Mouse (Mus musculus) left cerebral cortex, postnatal 10 days (tissue): Measurements from ENCODE around the gene Gatad2a. TPM values are rescaled to one million over a fixed set of nuclear protein-coding genes. Genes with fewer than 3 reads are reported as not detected.
"Not testable (repeated sequence)": the region's sequence is repeated elsewhere in the genome, so short reads cannot be mapped to it uniquely, and the experiment has no call there.

Source experiments
- DNase-seq, 2 experiments: peaks; one replicate each; pipeline ENCODE4 v3.0.0; 2021 to 2022; ENCODE audit warnings: low spot score in 2 of 2, mixed read lengths in 1 of 2; ENCODE audit errors: extremely low spot score in 1 of 2
- intact Hi-C: fragments of 180-260 bp; cut with DNase I; formaldehyde crosslinking; loops from one replicate; pipeline ENCODE4 v1.15.1; 2025
- total RNA-seq, 2 experiments: library from RNA; stranded (reverse); gene quantifications; 2 replicates each; pipeline ENCODE4 v1.2.3; 2021

Gene Gatad2a
- total RNA-seq, 2 experiments from 2014 or later = 24.8 to 30.0 TPM

GRCm38 (mm10) chr8:69950300-69950699 is 45.9 kb downstream of the Gatad2a start:
- no peak for DNase-seq
- intact Hi-C loops = no loop called here

- intact Hi-C loops, DNase-seq: not testable (repeated sequence)
These were observed 53.7 kb downstream of the Gatad2a start for GRCm38 (mm10) chr8:69942495-69942894.

GRCm38 (mm10) chr8:69940386-69940785 is 55.8 kb downstream of the Gatad2a start:
- intact Hi-C loops = no loop called here
- no peak for DNase-seq

GRCm38 (mm10) chr8:69939633-69940032 is 56.6 kb downstream of the Gatad2a start:
- intact Hi-C loops = no loop called here
- no peak for DNase-seq

- no peak for DNase-seq
- intact Hi-C loops = no loop called here
These were observed 57.8 kb downstream of the Gatad2a start for GRCm38 (mm10) chr8:69938245-69938982.

- intact Hi-C loops = no loop called here
- DNase-seq = no peak
These were observed 58.7 kb downstream of the Gatad2a start for GRCm38 (mm10) chr8:69937466-69937865.

GRCm38 (mm10) chr8:69936050-69936794 is 60.0 kb downstream of the Gatad2a start:
- intact Hi-C loops = no loop called here
- DNase-seq = peak in 1 of 2 experiments; percentile 63

- intact Hi-C loops = no loop called here
These were observed 60.8 kb downstream of the Gatad2a start for GRCm38 (mm10) chr8:69935431-69935830.

GRCm38 (mm10) chr8:69934582-69934981 is 61.6 kb downstream of the Gatad2a start:
- DNase-seq = no peak
- intact Hi-C loops = no loop called here

More at GRCm38 (mm10) chr8:69935431-69935830, 60.8 kb downstream of the Gatad2a start:
- no peak for DNase-seq

- intact Hi-C loops = no loop called here
- DNase-seq = no peak
These were observed 62.4 kb downstream of the Gatad2a start for GRCm38 (mm10) chr8:69933811-69934210.

GRCm38 (mm10) chr8:69926901-69927300 is 69.3 kb downstream of the Gatad2a start:
- no peak for DNase-seq
- intact Hi-C loops = no loop called here

- no peak for DNase-seq
- intact Hi-C loops = loop anchor here (5.0 kb wide), 1 partner anchor 38 kb away; no protein-coding TSS in a partner anchor
These were observed 72.2 kb downstream of the Gatad2a start for GRCm38 (mm10) chr8:69923986-69924385.

- no peak for DNase-seq
- intact Hi-C loops = loop anchor here (5.0 kb wide), 1 partner anchor 41 kb away; no protein-coding TSS in a partner anchor
These were observed 75.0 kb downstream of the Gatad2a start for GRCm38 (mm10) chr8:69921141-69921540.

- intact Hi-C loops = loop anchor here (5.0 to 10.0 kb wide), 3 partner anchors 42 to 245 kb away; no protein-coding TSS in a partner anchor
- DNase-seq = peak in 1 of 2 experiments; percentile 79
These were observed 76.1 kb downstream of the Gatad2a start for GRCm38 (mm10) chr8:69919876-69920662.

GRCm38 (mm10) chr8:69919010-69919409 is 77.2 kb downstream of the Gatad2a start:
- intact Hi-C loops = loop anchor here (5.0 to 10.0 kb wide), 2 partner anchors 83 to 246 kb away; no protein-coding TSS in a partner anchor
- DNase-seq = peak; percentile 70 to 81

GRCm38 (mm10) chr8:69918506-69918905 is 77.7 kb downstream of the Gatad2a start:
- intact Hi-C loops = loop anchor here (5.0 to 10.0 kb wide), 2 partner anchors 84 to 246 kb away; no protein-coding TSS in a partner anchor
- DNase-seq = no peak

- intact Hi-C loops = loop anchor here (5.0 to 10.0 kb wide), 2 partner anchors 87 to 249 kb away; no protein-coding TSS in a partner anchor
These were observed 80.4 kb downstream of the Gatad2a start for GRCm38 (mm10) chr8:69915748-69916147.

GRCm38 (mm10) chr8:69914526-69914925 is 81.7 kb downstream of the Gatad2a start:
- intact Hi-C loops = loop anchor here (10.0 kb wide), 1 partner anchor 250 kb away; no protein-coding TSS in a partner anchor
- no peak for DNase-seq

More at GRCm38 (mm10) chr8:69915748-69916147, 80.4 kb downstream of the Gatad2a start:
- peak in 1 of 2 experiments; percentile 72 for DNase-seq
